Mouse (Mus musculus): ENCODE results near the gene Dusp7.

- TF ChIP-seq CTCF (IDR thresholded peaks at IDR 0.05; ENCODE audit: low read depth, low read length) (no peak), POLR2A (IDR thresholded peaks at IDR 0.05; ENCODE audit: extremely low read depth, insufficient read depth, low read length) (no peak)
Observed at GRCm38 (mm10) chr9:106416826-106417225, 48.4 kb downstream of the Dusp7 start.

Data from liver, adult 2 months (tissue).